Mouse (Mus musculus): Measurements from ENCODE around the gene Sdk1. TPM values are rescaled to one million over a fixed set of nuclear protein-coding genes. Genes with fewer than 3 reads are reported as not detected.

Sdk1 gene
- polyA plus RNA-seq, 1 experiment from 2014 or later = 0.73 TPM

- H3K9me3 ChIP-seq (replicated peaks) = no peaks in the 10 kb centered on the region
- H3K27me3 ChIP-seq (ENCODE audit: low read depth, poor library complexity, severe bottlenecking) = no peaks in the 10 kb centered on the region
- WGBS = 88% methylated on average over 6 of the region's 6 CpGs
- no peak for DNase-seq (ENCODE audit: low spot score)
- H3K4me1 ChIP-seq = peaks cover 5% of the 10 kb centered on the region; the same call in 1 of the 2 replicates
- H3K4me3 ChIP-seq = no peak overlapping the region
- H3K36me3 ChIP-seq = no peaks in the 10 kb centered on the region
- H3K27ac ChIP-seq (replicated peaks) = no peak overlapping the region
These were observed 1014.9 kb downstream of the Sdk1 start for GRCm38 (mm10) chr5:142256231-142256630.

- 0 out of 2 replicates have a peak, but pooled peaks cover 3% of the 10 kb centered on the region for H3K9me3 ChIP-seq (replicated peaks)
- H3K4me1 ChIP-seq = peaks cover 5% of the 10 kb centered on the region; the same call in 1 of the 2 replicates
- H3K27ac ChIP-seq (replicated peaks) = no peak overlapping the region
- H3K27me3 ChIP-seq (ENCODE audit: low read depth, poor library complexity, severe bottlenecking) = no peaks in the 10 kb centered on the region
- no peak overlapping the region for H3K4me3 ChIP-seq
- 82% methylated on average over 7 of the region's 7 CpGs for WGBS
- H3K36me3 ChIP-seq = no peaks in the 10 kb centered on the region
- DNase-seq (ENCODE audit: low spot score) = no peak
These were observed 1017.4 kb downstream of the Sdk1 start for GRCm38 (mm10) chr5:142258716-142259115.

- Histone ChIP-seq H3K36me3 (no peaks in the 10 kb centered on the region), H3K9me3 (replicated peaks) (peaks cover 9% of the 10 kb centered on the region; the same call in 1 of the 2 replicates), H3K27me3 (ENCODE audit: low read depth, poor library complexity, severe bottlenecking) (no peaks in the 10 kb centered on the region), H3K4me3 (no peak overlapping the region), H3K4me1 (0 out of 2 replicates have a peak, but pooled peaks cover 5% of the 10 kb centered on the region), H3K27ac (replicated peaks) (no peak overlapping the region)
- 64% methylated on average over 6 of the region's 6 CpGs for WGBS
- no peak for DNase-seq (ENCODE audit: low spot score)
These were observed 1020.8 kb downstream of the Sdk1 start for GRCm38 (mm10) chr5:142262060-142262459.

Other genes with a start within 250 kb of the Sdk1 start
- 0.07 and 0.10 TPM in 2 replicates for gene Card11, start 240.9 kb upstream of the Sdk1 start, polyA plus RNA-seq (2016; fragmentation: Nextera tagmentation; extraction: Ambion mirVana)